Mouse (Mus musculus): ENCODE data around the gene Ift57.

DNA sequence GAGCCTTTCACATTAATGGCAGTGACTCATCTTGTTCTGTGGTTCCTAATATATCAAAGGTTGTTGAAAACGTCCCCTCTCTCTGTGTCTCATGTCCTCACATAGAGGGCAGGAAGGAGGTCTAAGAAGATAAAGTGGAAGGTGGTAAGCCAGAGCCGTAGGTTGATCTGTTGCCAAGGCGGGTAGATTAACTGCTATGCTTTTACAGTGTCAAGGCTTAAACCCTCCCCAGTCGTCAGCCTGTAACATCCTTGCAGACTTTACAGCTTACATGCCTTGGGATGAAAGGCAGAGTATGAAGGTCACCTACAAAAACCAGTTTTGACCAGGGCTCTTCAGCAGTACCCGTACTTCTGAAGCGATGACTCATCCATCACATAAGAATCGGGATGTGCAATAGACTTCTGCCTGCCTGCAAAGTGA is 108.4 kb downstream of the Ift57 start:
- TF ChIP-seq CTCF (IDR thresholded peaks at IDR 0.05) (no peak), POLR2A (IDR thresholded peaks at IDR 0.05; ENCODE audit: insufficient read depth, low read depth, low read length) (no peak)

Data from heart, adult 2 months (tissue).